Mouse (Mus musculus) brain, embryonic 14.5 days (tissue): ENCODE data around the gene Rab25.

Experiments
- CTCF ChIP-seq: fragments of 200-500 bp; IDR thresholded peaks from 2 replicates; pipeline ENCODE4 v1.5.1; 2012; ENCODE audit warnings: inconsistent platforms, mild to moderate bottlenecking, moderate library complexity, borderline replicate concordance; ENCODE audit not compliant: insufficient read depth, insufficient read length; ENCODE audit errors: extremely low read depth
- POLR2A ChIP-seq: fragments of 200-500 bp; IDR thresholded peaks from 2 replicates; pipeline ENCODE4 v1.6.1; 2012; ENCODE audit warnings: mild to moderate bottlenecking, inconsistent platforms, borderline replicate concordance; ENCODE audit not compliant: poor library complexity, insufficient read depth, insufficient read length, severe bottlenecking; ENCODE audit errors: extremely low read depth

DNA sequence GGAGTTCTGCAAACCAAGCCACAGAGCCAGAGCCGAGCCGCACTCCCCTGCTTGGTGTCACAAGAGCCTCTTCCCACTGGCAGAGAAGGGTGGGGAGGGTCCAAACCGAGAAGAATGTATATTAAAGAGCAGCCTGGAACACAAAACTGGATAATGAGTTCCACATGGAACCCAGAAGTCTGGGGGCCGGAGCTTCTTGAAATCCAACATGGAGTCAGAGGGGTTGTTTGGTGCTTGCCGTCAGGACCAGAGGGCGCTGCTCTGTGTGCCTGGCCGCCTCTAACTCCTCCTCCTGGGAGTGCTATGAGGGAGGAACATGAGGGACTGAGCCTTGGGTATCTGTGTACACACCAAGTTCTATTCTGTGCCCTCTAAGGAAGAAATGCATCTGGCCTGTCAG, 42.3 kb downstream of the Rab25 start:
- TF ChIP-seq POLR2A (no peak), CTCF (no peak)
